Mouse (Mus musculus) activated CD4-positive, CD25-positive, alpha-beta regulatory T cell, adult 4 months (primary cell): ENCODE measurements at regions not wholly inside any gene's neighbourhood (a gene's known extent, or its start where the extent isn't known, plus 50 kb on each side); places are given as distances from the start of the nearest gene placed in this dataset.
"Not testable (repeated sequence)": the region's sequence is repeated elsewhere in the genome, so short reads cannot be mapped to it uniquely, and the experiment has no call there.

ENCODE experiments used
- ATAC-seq: one replicate; pipeline ENCODE4 v1.8.0; 2017

DNA sequence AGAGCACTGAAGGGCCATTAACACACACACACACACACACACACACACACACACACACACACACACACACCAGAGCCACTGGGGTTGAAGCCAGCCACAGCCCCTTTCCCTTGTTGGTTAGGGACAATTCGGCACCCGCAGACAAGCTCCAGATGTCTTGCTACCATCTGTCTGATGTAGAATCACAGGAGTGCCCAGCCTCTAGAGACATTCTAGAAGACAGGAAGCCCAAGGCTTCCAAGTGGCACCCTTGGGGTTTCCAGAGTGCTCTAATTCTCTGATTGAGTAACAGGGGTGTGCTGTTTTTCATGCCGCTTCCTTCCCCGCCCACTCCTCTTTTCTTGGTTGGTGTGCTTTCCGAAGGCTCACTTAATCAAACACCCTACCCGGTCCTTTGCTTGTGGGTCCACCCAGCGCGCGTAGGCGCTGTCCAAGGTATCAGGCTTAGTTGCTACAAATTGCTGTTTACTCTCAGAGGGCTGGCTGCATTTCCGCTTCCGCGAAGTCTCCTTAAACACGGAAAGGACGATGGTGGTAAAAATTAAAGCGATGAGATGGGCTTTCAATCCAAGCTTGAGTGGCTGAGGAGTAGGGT lies 59.5 kb upstream of the Zbtb18 start:
- no peak for ATAC-seq

DNA sequence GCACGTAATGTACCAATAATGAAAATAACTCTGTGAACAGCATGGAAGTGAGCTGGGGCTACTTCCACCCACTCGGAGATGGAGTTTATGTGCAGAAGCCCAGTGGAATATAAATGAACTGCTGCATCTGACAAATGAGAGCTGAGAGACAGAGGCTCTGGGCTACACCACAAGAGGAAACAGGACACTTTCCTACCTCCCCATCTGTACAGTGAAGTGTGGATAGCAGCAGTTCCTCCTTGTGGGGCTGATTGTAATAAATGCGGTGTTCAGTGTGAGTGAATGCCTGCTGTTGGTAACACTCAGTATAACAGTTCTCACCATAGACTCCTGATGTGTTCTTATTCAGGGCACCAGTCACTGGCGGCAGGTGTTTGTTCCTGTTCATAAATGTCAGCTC lies 60.0 kb upstream of the Zbtb18 start:
- no peak for ATAC-seq

DNA sequence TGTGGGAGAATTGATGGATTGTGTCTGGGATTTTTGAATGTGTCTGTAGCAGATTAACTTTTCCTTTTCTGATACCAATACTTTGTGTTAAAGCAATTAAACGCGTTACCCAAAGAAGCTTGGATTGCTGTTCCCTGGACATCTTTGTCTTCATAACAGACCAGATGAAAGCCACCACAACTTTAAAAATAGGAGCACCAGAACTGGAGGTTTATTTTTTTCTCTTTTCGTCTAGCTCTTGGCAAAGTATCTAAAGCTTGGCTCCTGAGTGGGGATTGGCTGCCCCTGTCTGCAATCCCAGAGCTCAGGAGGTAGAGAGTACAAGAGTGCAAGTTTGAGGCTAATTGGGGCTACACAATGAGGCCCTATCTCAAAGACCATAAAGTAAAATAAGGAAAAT lies 64.0 kb upstream of the Zbtb18 start:
- ATAC-seq, result no peak

DNA sequence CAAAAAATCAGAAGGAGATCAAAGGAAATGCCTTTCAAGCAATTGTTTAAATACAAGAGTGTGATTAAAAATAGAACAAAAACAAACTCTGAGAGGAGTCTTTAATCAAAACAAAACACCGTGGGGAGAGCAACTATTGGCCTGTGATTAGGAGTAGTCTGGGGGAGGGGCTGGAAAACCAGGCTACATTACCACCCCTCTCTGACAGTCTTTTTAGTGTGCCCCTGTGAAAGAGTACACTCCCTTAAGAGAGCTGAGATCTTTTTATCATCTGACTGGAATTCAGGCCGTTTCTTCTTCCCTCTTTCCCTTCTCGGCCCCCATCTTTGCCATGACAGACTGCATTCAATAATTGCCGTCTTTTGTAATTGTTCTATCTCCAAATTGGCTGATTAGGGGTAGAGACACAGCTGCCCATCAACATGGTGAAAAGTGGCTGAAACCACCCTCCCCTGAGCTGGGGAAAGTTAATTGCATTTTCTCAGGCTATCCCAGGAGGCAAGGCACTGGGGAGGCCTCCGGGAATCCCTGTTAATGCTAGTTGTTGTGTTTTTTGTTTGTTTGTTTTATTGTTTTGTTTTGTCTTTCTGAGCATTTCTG lies 68.8 kb upstream of the Zbtb18 start:
- no peak for ATAC-seq

DNA sequence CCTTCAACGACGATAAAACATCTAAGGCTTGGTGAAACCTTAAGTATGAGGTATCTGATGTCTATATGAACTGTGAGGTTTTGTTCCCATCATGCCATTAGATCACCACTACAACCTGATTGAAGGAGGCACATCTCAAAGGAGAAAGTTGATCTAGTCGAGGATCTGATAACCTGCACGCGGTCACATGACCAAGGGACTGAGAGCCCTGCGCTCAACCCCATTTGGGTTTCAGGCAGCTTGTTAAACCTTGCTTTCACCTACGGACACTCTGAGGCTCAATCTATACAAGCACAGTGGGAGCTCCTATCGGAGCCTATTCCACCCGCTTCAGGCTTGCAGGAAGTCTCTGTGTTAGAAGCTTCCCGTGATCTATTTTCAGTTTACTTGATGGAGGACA lies 70.1 kb upstream of the Zbtb18 start:
- ATAC-seq, result no peak

DNA sequence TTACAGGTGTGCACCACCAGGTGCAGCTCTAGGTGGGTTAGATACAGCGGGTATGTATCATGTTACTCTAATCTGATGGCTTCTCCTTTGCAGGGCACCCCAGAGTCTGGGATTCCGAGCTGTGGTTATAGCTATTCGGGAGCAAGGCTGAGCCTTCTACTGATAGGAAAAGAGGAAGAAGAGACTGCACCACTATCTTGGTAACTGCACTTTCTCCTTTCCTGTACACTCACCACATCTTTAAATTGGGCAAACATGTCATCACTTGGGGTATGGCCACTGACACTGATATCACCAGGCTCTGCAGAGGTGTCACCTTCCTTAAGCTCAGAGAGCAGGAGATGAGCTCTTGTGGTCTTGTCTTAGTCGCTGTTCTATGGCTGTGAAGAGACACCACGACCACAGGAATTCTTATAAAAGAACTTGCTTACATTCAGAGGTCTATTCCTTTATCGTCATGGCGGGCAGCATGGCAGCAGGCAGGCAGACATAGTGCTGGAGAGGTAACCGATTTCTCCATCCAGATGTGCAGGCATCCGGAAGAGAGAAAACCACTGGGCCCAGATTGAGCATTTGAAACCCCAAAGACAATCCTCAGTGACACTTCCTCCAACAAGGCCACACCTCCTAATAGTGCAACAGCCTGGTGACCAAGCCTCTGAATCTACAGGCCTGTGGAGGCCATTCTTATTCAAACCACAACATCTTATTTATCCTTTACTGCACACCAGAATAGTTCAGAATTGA lies 74.1 kb upstream of the Zbtb18 start:
- no peak for ATAC-seq

DNA sequence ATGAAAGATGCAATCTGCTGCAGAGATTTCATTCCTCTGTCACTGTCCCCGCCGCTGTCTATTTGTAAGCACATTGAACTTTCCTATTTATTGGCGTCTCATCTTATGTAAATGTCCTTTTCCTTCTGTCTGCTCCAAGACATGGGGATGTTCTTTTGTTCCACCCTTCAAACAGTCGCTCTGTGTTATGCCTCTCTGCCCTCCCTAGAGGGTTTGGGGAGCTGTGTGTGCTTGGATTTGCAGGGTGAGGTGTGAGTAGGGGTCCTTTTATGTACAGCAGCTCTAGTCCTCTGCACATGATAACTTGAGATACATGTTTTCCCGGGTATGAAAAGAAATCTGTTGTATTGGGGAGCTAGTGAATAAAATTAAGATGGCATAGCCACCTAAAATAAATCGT lies 75.2 kb upstream of the Zbtb18 start:
- no peak for ATAC-seq

DNA sequence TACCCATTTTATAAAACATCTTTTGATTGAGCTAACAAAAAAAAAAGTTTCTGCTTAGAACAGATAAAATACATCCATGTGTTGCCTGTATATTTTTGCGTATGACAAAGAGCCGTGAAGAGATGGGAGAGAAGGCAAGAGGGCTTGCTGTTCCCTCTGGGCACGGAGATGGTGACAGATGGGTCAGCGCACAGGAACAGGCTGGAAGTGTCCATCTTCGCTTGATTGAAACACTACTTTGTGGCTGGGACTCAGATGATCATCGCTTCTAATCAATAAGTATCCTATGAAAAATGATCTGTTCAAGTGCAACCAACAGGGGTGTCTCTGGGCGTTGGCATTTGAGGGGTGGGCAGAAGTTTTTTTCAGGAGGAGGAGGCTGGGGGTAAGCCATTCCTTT lies 75.7 kb upstream of the Zbtb18 start:
- no peak for ATAC-seq

DNA sequence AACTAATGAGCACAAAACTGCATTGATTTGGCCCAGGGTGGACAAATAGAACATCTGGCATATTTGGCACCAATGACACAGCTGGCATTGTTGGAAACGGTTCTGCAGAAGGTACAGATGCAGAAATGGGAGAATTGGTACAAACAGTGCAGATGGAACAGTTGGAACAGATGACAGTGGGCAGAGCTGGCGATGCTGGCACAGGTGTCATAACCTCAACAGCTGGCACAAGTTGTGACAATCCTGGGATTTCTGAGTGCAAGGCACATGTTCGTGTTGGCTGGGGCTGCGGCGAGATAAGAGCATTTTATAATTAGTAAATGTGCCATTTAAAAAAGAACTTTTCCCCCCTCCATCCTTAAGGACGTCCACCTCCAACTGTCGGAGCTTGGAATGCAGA lies 77.8 kb upstream of the Zbtb18 start:
- ATAC-seq, result no peak

DNA sequence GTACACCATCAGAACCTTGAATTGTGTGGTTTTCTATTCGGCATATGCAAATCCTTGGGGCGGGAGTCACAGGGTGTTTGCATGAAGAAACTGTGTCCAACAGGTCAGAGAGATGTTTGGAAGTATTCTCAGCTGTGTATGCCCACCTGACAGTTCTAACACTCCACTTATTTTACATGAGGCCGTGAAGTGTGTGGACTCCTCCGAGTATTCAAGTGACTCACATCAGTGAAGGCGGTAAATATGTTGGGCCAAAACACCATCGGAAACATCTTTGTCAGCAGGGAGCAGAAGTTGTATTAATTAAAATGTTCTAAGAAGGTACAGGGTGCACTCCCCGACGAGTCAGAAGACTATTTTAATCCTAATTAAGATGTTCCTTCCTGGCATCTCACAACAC lies 79.8 kb upstream of the Zbtb18 start:
- ATAC-seq, result no peak

DNA sequence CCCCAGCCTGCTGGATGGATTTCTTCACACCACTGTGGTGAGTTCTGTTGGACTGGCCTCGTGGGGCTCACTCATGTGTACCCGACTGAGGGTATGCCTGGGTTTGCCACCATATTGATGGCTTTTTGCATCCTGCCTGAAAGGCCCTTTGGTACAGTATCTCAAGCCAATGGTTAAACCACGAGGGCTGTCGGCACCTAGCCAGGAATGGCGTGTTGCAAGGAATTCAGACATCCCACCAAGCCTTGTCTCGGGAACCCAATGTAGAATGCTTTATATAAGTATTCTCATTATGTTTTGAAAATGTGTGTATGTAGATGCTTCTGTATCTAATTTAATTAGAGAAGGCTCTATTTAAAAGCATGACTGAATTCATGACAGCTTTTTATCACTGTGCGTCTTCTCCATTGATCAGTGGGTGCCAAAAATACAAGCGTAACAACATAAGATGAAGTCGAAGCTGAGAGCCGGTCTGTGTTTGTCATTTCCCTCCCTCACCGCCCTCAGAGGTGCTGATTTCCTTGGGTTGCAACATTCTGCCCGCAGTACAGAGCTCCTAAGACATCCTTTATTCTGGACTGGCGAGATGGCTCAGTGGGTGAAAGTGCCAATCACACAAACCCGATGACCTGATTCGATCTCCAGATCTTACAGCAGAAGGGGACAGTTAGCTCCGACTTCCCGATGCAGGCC lies 90.5 kb upstream of the Akt3 start:
- no peak for ATAC-seq

DNA sequence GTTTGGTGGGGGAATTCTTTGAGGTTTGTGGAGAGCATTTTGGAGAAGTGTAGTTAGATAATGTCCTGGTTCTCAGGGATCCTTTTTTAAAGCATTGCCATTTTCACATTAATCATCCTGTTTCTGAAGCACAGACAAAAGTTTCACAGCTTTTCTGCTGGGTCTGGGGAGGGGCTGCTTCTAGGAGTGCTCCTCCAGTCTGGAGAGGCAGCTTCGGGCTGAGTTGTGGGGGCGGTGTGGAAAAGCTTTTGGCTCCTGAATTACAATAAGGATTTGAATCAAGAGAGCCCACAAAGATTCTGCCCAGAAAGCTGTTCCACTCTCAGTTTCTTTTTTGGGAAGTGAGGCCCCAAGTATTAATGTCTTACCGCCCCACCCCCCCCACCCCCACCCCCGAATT lies 89.2 kb upstream of the Akt3 start:
- no peak for ATAC-seq

DNA sequence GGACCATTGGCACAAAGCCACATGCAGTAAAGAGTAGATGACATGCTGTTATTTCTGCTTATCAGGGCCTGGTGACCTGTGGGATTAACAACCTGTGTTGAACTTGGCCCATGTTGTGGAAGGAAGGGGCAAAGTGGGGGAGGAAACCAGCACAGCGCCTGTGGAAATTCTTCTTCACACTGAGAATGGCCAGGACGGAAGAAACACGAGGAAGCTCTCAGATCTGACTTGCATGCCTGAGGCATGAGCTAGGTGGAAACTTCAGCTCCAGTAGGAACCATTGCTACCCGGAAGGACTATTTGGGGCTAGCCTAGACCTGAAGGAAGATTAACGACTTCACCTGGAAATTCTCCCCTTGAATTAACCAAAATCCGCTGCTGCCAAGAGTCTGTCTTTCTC lies 88.5 kb upstream of the Akt3 start:
- no peak for ATAC-seq

DNA sequence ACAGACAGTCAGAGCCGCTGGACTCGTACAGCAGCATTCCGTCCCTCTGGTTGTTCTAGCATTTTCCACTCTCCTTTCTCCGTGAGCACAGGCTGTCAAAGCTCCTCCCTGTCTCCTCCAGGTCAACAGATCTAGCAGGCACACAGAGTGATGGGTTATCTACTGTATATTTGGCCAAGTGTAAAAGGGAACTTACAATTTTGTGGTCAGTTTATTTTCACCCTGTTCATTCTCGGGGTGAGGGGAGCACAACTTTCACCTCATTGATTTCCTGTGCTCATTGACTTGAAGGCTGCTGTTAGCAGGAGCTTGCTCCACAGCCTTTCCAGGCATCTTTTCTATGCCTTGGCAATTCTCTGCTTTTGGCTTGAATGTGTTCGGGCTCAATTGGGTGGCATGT lies 87.5 kb upstream of the Akt3 start:
- no peak for ATAC-seq

DNA sequence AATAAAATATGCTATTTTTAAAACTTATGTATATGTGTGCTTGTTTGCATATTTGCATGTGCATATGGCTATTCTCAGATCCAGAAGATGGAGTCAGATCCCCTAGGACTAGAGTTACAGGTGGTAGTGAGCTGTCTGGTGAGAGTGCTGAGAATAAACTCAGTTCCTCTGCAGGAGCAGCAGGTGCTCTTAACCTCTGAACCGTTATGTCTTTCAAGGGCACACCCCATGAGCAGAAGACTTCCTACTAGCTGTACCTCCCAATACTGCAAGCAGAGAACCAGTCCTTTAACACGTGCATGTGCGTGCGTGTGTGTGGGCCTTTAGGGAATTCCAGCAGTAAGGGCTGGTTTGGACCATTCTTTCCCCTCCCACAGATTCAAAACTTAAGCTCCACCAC lies 85.9 kb upstream of the Akt3 start:
- no peak for ATAC-seq

DNA sequence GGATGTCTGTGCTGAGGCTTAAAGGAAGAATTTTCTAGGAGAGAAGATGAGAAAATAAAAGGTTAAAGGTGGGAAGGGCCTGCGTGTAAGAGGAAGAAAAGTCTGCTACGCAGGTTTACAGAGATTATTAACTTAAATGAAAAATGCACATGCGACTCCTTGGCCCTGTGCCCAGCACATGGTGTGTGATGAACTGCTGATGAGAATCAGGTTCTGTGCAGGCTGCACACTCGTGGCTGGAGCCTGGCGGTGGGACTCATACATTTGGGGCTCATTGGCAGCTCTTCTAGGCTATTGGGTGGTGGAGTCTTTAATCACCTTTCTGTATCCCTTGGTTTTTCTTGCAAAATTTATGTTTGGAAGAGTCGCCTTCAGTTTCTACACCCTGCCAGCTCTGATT lies 85.1 kb upstream of the Akt3 start:
- no peak for ATAC-seq

DNA sequence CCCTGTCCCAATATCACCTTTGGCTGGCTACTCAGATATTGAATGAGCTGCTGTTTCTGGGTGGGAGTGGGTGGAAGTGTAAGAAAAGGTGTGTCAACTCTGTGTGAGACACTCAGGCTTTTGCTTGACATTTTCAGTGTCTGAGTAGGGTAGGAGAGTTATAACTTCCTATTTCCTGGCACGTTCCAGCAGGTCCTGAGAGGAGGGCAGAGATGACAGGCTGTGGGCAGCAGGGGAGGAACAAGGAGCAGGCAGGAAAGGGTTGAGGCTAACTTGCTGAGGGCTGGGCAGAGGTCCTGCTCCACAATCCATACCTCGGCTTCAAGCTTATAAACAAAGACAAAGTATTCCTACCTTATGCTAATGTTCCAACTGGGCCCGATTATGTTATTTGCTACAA lies 82.2 kb upstream of the Akt3 start:
- no peak for ATAC-seq

DNA sequence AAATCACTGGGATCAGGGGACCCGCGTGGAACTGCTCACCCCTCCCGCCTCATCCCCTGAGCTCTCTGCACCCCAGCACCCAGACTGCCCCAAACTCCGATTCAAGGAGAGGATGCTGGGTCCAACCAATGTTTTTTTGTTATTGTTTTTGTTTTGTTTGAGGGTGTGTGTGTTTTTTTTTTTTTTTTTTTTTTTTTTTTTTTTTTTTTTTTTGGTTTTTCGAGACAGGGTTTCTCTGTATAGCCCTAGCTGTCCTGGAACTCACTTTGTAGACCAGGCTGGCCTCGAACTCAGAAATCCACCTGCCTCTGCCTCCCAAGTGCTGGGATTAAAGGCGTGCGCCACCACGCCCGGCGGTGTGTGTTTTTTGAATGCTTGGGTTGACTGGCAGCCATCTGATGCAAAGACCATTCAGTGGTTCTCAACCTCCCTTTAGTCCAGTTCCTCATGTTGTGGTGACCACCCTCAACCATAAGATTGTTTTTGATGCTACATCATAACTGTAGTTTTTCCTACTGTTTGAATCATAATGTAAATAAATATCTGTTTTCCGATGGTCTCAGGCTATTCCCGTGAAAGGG lies 81.3 kb upstream of the Akt3 start:
- not testable (repeated sequence) for ATAC-seq

DNA sequence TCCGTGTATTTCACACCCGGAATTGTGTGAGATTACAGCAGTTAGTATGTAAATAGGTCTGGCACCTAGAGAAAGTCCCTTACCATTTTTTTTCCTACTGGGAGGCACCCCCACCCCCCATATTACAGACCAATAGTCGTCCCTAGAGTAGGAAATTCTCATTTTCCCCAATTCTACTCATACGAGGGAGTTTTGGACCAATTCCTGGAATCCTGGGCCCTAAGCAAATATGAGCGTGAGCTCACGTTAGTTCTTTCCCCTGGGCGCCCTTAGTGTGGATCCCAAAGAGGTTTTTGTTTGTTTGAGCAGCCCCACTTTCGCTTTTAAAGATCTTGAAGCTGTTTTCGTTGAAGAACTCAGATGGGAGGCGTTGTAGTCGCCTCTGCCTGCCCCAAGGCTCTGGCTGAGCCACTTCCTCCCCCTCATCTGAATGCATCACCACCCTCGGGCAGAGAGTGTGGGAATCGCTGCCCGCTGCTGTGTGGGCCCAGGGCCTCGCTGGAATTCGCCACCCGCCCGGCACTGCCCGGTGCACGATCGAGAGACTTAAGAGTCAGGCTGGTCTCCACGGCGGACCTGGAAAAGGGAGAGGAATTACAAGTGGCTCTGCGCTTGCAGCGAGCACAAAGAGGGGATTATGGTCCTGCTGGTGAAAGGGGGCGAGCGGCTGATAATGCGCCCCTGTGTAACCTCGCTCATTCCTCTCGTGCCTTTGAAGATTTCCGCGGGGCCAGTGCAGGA lies 80.6 kb upstream of the Akt3 start:
- ATAC-seq, result peak; percentile 71

DNA sequence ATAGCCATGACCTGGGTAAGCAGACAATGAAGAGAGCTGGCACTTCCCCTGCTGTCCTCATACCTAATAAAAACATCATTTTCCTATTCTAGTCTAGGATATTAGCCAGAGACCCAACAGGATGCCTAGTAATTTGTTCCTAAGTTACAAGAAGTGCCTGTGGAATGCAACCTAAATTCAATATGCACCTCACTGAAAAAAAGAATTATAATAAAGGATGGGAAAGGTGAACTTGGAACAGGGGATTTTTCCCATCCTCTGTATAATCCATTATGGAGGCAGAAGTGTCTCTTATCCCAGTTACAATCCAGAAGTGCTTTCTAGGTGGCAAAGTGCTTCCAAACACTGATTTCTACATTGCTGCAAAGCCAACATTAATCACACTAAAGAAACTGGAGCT lies 79.8 kb upstream of the Akt3 start:
- ATAC-seq, result no peak

DNA sequence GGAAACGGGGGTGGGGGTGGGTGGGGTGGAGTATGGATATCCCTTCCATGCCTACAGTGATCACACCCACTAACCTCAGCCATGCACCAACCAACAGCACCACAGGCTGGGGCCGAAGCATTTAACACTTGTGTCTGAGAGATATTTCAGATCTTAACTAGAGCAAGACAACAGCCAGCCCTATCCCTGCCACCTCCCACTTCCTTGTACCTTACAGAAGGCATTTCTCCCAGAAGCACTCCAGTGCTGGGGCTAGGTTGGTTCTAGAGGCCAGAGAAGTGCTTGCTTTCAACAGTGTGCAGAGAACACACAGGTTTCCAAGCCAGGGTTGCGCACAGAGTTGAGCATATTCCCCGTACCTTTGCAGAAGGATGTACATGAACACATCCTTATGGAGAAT lies 79.1 kb upstream of the Akt3 start:
- no peak for ATAC-seq

DNA sequence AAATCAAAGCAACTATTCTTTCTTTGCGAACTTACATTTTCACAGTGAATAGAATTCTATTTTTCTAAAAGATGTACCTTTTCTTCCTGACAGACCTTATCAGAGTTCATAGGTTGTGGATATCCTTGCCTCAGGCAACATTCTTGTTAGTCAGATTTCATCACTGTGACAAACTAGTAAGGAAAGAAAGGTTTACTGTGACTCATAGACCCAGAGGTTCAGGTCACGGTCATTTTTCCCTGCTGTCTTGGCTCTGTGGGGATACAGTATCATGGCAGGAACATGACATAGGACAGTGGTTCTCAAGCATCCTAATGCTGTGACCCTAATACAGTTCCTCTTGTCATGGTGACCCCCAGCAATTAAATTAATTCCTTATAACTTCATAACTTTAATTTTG lies 78.4 kb upstream of the Akt3 start:
- ATAC-seq, result no peak

DNA sequence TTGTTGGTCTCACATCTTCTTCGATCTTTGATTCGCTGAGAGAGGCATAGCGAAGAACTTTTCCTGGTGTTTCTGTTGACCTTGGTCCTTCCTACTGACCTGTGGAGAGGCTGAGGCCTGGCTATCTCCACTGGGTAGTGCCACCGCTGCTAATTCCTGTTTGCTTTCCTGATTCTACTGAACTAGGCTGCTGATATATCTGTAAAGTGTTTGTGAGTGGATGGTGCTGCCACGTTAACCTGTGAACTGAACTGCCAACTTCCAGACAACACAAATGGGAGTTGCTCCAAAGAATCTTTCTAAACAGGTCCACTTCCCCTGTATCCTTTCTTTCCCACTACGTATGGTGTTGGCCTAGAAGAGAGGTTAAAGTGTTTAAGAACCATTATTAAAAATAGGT lies 78.0 kb upstream of the Akt3 start:
- no peak for ATAC-seq
